Mouse (Mus musculus) kidney, embryonic 15.5 days (tissue): ENCODE measurements at regions not wholly inside any gene's neighbourhood (a gene's known extent, or its start where the extent isn't known, plus 50 kb on each side); places are given as distances from the start of the nearest gene placed in this dataset.

Source experiments
- ATAC-seq: fragments of 200-750 bp; cut with Nextera tagmentation; replicated peaks from 2 replicates; pipeline ENCODE4 v1.8.0; 2017; ENCODE audit warnings: moderate TSS enrichment; ENCODE audit not compliant: low FRiP score
- H3K27ac ChIP-seq: fragments of 300-500 bp; sonication (generic); 2 replicates; pipeline ENCODE4 v1.5.1; 2015; ENCODE audit warnings: mild to moderate bottlenecking, inconsistent platforms
- H3K27me3 ChIP-seq: fragments of 300-500 bp; sonication (generic); 2 replicates; pipeline ENCODE4 v1.6.1; 2015; ENCODE audit warnings: inconsistent platforms
- H3K36me3 ChIP-seq: fragments of 300-500 bp; sonication (generic); 2 replicates; pipeline ENCODE4 v1.6.1; 2015; ENCODE audit warnings: inconsistent platforms
- H3K4me1 ChIP-seq: fragments of 300-500 bp; sonication (generic); 2 replicates; pipeline ENCODE4 v1.6.1; 2015; ENCODE audit warnings: inconsistent platforms
- H3K4me2 ChIP-seq: fragments of 300-500 bp; sonication (generic); 2 replicates; pipeline ENCODE4 v1.6.1; 2015; ENCODE audit warnings: moderate library complexity, mild to moderate bottlenecking, inconsistent platforms
- H3K4me3 ChIP-seq: fragments of 300-500 bp; sonication (generic); replicated peaks from 2 replicates; pipeline ENCODE4 v1.5.1; 2015; ENCODE audit warnings: mild to moderate bottlenecking, inconsistent platforms
- H3K9ac ChIP-seq: fragments of 300-500 bp; sonication (generic); 2 replicates; pipeline ENCODE4 v1.6.1; 2015; ENCODE audit warnings: mild to moderate bottlenecking, inconsistent platforms
- H3K9me3 ChIP-seq: fragments of 300-500 bp; sonication (generic); replicated peaks from 2 replicates; pipeline ENCODE4 v1.6.1; 2016; ENCODE audit warnings: inconsistent platforms
- WGBS: fragments of 180-500 bp; shearing (Covaris S2); methylation state at CpG from one replicate; pipeline ENCODE4 v1.1.7; 2015; ENCODE audit warnings: mixed read lengths; 5-methylcytosine and 5-hydroxymethylcytosine counted together

- Histone ChIP-seq H3K4me2 (no peak overlapping the region), H3K36me3 (no peaks in the 10 kb centered on the region), H3K4me3 (no peak overlapping the region), H3K9ac (no peak overlapping the region), H3K4me1 (peaks cover 26% of the 10 kb centered on the region), H3K9me3 (no peaks in the 10 kb centered on the region), H3K27me3 (no peaks in the 10 kb centered on the region), H3K27ac (peak overlapping the region; percentile 56; the same call in 1 of the 2 replicates)
- no peak for ATAC-seq
- WGBS = 55% methylated on average over 10 of the region's 10 CpGs
These were observed 413.7 kb downstream of the Wdr11 start for GRCm38 (mm10) chr7:130005406-130005805.

GRCm38 (mm10) chr7:130007993-130008583 lies 416.4 kb downstream of the Wdr11 start:
- no peak for ATAC-seq
- no peaks in the 10 kb centered on the region for H3K36me3 ChIP-seq
- H3K4me3 ChIP-seq = no peak overlapping the region
- WGBS = 30% methylated on average over 6 of the region's 6 CpGs
- no peak overlapping the region for H3K9ac ChIP-seq
- H3K4me2 ChIP-seq = no peak overlapping the region
- H3K27me3 ChIP-seq = no peaks in the 10 kb centered on the region
- H3K4me1 ChIP-seq = peaks cover 27% of the 10 kb centered on the region
- no peaks in the 10 kb centered on the region for H3K9me3 ChIP-seq
- no peak overlapping the region for H3K27ac ChIP-seq

DNA sequence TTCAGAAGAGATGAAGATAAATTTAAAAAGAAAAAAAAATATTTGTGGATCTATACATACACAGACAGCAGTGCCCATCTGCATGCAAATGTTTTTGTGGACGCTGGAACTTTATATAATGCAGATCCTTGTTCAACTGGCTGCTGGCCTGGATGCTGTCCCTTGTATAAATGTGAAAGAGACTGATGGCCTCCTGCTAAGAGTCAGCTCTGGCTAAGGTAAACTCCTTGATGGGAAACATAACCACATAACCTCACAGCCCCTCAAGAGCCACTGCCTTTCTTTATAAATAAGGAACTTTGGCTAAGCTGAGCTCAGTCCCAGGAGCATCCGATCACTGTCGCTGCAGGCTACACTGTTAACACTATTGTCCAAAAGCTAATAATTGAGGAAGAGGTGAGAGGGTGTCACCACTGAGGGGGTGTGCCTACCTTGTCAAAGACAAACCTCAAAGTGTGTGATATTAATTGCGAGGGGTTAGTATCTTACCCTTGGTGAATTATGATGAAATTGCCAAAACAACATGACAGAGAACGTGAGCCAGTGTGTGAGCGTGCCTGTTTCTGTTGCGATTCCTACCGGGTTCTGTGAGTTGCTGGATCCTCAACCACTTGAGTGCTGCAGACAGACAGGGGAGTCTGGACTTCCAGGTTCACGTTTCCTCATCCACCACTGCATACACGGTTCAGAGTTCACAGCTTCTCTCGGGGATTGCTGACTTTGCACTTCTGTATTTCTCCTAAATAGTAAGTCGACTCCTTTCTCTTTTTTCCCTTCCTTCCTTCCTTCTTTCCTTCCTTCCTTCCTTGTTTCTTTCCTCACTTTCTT lies 417.1 kb downstream of the Wdr11 start:
- no peak for ATAC-seq
- Histone ChIP-seq H3K36me3 (no peaks in the 10 kb centered on the region), H3K4me1 (peaks cover 27% of the 10 kb centered on the region), H3K4me2 (no peak overlapping the region), H3K4me3 (no peak overlapping the region), H3K27ac (no peak overlapping the region), H3K27me3 (no peaks in the 10 kb centered on the region), H3K9ac (no peak overlapping the region), H3K9me3 (no peaks in the 10 kb centered on the region)
- 52% methylated on average over 12 of the region's 12 CpGs for WGBS

GRCm38 (mm10) chr7:130012067-130012466 lies 420.4 kb downstream of the Wdr11 start:
- no peak for ATAC-seq
- H3K4me2 ChIP-seq = no peak overlapping the region
- H3K4me3 ChIP-seq = no peak overlapping the region
- peaks cover 35% of the 10 kb centered on the region for H3K4me1 ChIP-seq
- WGBS = 69% methylated on average over 8 of the region's 8 CpGs
- H3K9me3 ChIP-seq = no peaks in the 10 kb centered on the region
- no peaks in the 10 kb centered on the region for H3K36me3 ChIP-seq
- H3K27ac ChIP-seq = no peak overlapping the region
- H3K9ac ChIP-seq = no peak overlapping the region
- H3K27me3 ChIP-seq = no peaks in the 10 kb centered on the region

DNA sequence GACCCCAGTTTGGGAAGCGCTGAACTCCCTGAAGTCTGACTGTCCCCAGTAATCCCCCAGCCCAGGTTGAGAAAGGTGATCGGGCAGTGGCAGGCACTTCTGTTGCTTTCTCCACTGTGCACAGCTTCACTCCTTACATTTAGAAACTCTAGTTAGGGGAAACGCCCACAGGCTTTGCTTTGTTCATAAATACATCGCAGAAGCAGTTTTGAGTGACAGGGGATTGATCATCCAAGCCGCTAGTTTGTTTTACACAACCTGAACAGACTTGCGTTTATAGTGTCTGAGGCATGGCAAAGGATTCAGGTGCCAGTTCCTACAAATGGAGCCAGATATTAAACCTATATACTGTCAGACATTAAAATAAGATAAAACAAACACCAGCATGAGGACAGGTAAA lies 421.4 kb downstream of the Wdr11 start:
- H3K4me1 ChIP-seq = peaks cover 33% of the 10 kb centered on the region
- no peak overlapping the region for H3K4me3 ChIP-seq
- 88% methylated on average over 6 of the region's 6 CpGs for WGBS
- no peak overlapping the region for H3K9ac ChIP-seq
- no peaks in the 10 kb centered on the region for H3K27me3 ChIP-seq
- H3K9me3 ChIP-seq = no peaks in the 10 kb centered on the region
- no peak overlapping the region for H3K27ac ChIP-seq
- no peak overlapping the region for H3K4me2 ChIP-seq
- no peaks in the 10 kb centered on the region for H3K36me3 ChIP-seq
- ATAC-seq = no peak

- H3K9ac ChIP-seq = no peak overlapping the region
- H3K36me3 ChIP-seq = no peaks in the 10 kb centered on the region
- ATAC-seq = no peak
- 57% methylated on average over 10 of the region's 10 CpGs for WGBS
- H3K4me3 ChIP-seq = no peak overlapping the region
- no peaks in the 10 kb centered on the region for H3K27me3 ChIP-seq
- H3K27ac ChIP-seq = no peak overlapping the region
- H3K4me1 ChIP-seq = peaks cover 36% of the 10 kb centered on the region
- H3K9me3 ChIP-seq = no peaks in the 10 kb centered on the region
- no peak overlapping the region for H3K4me2 ChIP-seq
These were observed 422.9 kb downstream of the Wdr11 start for GRCm38 (mm10) chr7:130014609-130015008.

GRCm38 (mm10) chr7:130015375-130016014 lies 423.8 kb downstream of the Wdr11 start:
- no peaks in the 10 kb centered on the region for H3K27me3 ChIP-seq
- H3K36me3 ChIP-seq = no peaks in the 10 kb centered on the region
- H3K9me3 ChIP-seq = no peaks in the 10 kb centered on the region
- H3K9ac ChIP-seq = no peak overlapping the region
- WGBS = 37% methylated on average over 5 of the region's 5 CpGs
- H3K27ac ChIP-seq = peak overlapping the region; percentile 49
- no peak for ATAC-seq
- no peak overlapping the region for H3K4me2 ChIP-seq
- H3K4me3 ChIP-seq = no peak overlapping the region
- peaks cover 40% of the 10 kb centered on the region for H3K4me1 ChIP-seq

- no peaks in the 10 kb centered on the region for H3K27me3 ChIP-seq
- H3K27ac ChIP-seq = peak overlapping the region; percentile 49
- no peak overlapping the region for H3K4me3 ChIP-seq
- H3K4me1 ChIP-seq = peaks cover 38% of the 10 kb centered on the region
- no peaks in the 10 kb centered on the region for H3K36me3 ChIP-seq
- H3K9ac ChIP-seq = no peak overlapping the region
- no peak overlapping the region for H3K4me2 ChIP-seq
- no peak for ATAC-seq
- 59% methylated on average over 17 of the region's 17 CpGs for WGBS
- H3K9me3 ChIP-seq = no peaks in the 10 kb centered on the region
These were observed 424.6 kb downstream of the Wdr11 start for GRCm38 (mm10) chr7:130016015-130016874.

GRCm38 (mm10) chr7:130018891-130019290 lies 427.2 kb downstream of the Wdr11 start:
- Histone ChIP-seq H3K4me1 (peaks cover 30% of the 10 kb centered on the region), H3K4me3 (no peak overlapping the region), H3K36me3 (no peaks in the 10 kb centered on the region), H3K27ac (no peak overlapping the region), H3K27me3 (no peaks in the 10 kb centered on the region), H3K4me2 (no peak overlapping the region), H3K9me3 (no peaks in the 10 kb centered on the region), H3K9ac (no peak overlapping the region)
- ATAC-seq = no peak
- WGBS = 25% methylated on average over 4 of the region's 4 CpGs

DNA sequence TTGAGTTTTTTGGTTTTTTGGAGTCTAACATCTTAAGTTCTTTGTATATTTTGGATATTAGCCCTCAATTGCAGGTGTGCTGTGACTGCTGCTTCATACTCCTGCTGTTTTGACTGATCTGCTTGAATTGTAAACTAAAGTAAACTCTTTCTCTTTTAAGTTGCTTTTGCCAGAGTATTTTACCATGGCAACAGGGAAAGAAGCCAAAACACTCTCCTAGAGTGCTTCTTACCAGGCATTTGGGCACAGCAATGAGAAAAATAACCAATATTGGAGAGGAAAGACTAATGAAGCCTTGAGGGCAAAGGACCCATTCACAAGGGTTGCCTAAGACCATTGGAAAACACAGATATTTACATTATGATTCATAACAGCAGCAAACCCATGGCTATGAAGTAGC lies 437.3 kb downstream of the Wdr11 start:
- H3K27ac ChIP-seq = no peak overlapping the region
- ATAC-seq = no peak

DNA sequence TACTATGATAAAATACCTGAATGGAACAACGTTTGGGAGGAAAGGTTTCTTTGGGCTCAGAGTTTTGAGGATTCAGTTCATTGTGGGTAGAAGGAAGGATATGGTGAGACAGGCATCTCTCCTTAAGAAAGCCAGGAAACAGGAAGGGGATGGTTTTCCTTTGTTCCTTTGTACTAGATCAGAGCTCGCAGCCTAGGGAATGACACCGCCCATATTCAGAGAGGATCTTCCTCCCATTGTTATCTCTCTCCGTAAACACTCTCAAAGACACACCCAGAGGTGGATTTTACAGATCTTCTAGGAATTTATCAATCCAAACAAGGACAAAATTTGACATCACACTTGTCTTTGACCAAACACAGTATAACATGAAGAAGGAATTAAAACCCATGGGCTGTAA lies 439.0 kb downstream of the Wdr11 start:
- 85% methylated on average over 4 of the region's 4 CpGs for WGBS
- ATAC-seq = no peak
- H3K9ac ChIP-seq = no peak overlapping the region

More for the DNA sequence above, 437.3 kb downstream of the Wdr11 start:
- Histone ChIP-seq H3K27me3 (no peaks in the 10 kb centered on the region), H3K36me3 (no peaks in the 10 kb centered on the region), H3K4me2 (no peak overlapping the region), H3K4me3 (no peak overlapping the region), H3K9me3 (no peaks in the 10 kb centered on the region), H3K4me1 (no peaks in the 10 kb centered on the region), H3K9ac (no peak overlapping the region)

DNA sequence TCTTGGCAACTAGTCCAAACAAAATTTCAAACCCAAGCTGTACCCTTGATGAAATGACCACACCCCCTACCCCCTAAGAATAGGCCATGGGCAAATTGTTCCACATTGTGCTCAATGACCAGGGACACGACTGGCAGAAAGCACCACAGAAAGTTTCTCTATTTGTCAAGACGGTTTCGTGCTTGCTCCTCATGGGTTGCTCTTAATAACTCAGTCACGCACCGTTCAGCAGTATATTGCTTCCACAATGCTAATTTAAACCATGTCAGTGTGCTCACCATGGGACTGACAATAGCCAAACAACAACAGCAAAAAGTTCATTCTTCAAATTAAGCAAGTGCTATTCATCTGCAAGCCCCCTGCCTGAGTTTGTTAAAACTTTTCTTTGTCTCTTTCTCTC lies 444.6 kb downstream of the Wdr11 start:
- Histone ChIP-seq H3K9me3 (no peaks in the 10 kb centered on the region), H3K4me2 (no peak overlapping the region), H3K36me3 (no peaks in the 10 kb centered on the region), H3K4me1 (peaks cover 13% of the 10 kb centered on the region), H3K4me3 (no peak overlapping the region), H3K9ac (no peak overlapping the region), H3K27ac (no peak overlapping the region), H3K27me3 (no peaks in the 10 kb centered on the region)
- ATAC-seq = no peak
- 72% methylated on average over 5 of the region's 5 CpGs for WGBS

More for the DNA sequence above, 439.0 kb downstream of the Wdr11 start:
- H3K36me3 ChIP-seq = no peaks in the 10 kb centered on the region
- H3K27ac ChIP-seq = no peak overlapping the region
- no peaks in the 10 kb centered on the region for H3K9me3 ChIP-seq
- H3K4me2 ChIP-seq = no peak overlapping the region
- H3K4me3 ChIP-seq = no peak overlapping the region
- H3K4me1 ChIP-seq = no peaks in the 10 kb centered on the region
- H3K27me3 ChIP-seq = no peaks in the 10 kb centered on the region
